Mouse (Mus musculus) gastrocnemius, postnatal 36 days (tissue): Measurements from ENCODE around the gene Snx29. TPM values are rescaled to one million over a fixed set of nuclear protein-coding genes. Genes with fewer than 3 reads are reported as not detected.

Source experiments
- DNase-seq, 2 experiments: peaks; one replicate each; pipeline ENCODE4 v3.0.0; 2022
- intact Hi-C: fragments of 180-260 bp; cut with DNase I; formaldehyde crosslinking; loops from one replicate; pipeline ENCODE4 v1.15.1; 2025
- total RNA-seq, 2 experiments: library from RNA; stranded (reverse); gene quantifications; 2 replicates each; pipeline ENCODE4 v1.2.3; 2021

Snx29 gene
- total RNA-seq, 2 experiments from 2014 or later, result 7.8 to 10.7 TPM

- DNase-seq, result no peak
These were observed 299.0 kb downstream of the Snx29 start for GRCm38 (mm10) chr16:11621664-11622063.

GRCm38 (mm10) chr16:11623032-11623431, 300.3 kb downstream of the Snx29 start:
- DNase-seq, result no peak
- intact Hi-C loops, result no loop called here

More at GRCm38 (mm10) chr16:11621664-11622063, 299.0 kb downstream of the Snx29 start:
- intact Hi-C loops, result no loop called here

- intact Hi-C loops, result no loop called here
- no peak for DNase-seq
These were observed 301.4 kb downstream of the Snx29 start for GRCm38 (mm10) chr16:11624121-11624520.

DNA sequence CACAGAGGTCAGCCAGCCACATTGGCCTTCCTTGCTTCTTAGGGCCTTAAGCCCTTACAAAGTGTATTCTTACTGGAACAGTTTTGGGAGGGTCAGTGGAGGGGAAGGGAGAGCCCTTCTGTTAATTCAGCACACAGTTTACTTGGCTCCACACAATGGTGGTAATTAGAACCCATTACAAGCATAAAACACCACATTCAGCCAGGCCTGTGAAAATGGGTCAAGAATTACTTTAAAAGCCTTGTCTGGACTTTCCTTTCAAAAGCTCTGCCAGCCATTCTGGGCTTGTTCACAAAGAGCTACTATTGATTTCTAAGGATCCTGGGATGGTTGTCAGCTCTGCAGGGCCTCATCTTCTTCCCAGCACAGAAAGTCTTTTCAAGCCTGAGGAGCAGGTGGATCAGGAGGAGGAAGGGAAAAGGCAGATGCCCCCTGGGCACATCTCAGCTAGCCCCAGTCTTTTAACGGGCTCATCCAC, 303.3 kb downstream of the Snx29 start:
- intact Hi-C loops, result no loop called here
- no peak for DNase-seq

DNA sequence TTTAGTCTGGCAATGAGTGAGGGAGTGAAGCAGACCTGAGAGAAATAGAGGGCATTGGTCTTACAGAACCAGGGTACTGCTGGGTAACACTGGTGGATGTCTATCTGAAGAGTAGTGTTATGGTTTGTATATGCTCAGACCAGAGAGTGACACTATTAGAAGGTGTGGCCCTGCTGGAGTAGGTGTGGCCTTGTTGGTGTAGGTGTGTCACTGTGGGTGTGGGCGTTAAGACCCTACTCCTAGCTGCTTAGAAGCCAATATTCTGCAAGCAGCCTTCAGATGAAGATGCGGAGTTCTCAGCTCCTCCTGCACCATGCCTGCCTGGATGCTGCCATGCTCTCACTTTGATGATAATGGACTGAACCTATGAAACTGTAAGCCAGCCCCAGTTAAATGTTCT, 303.9 kb downstream of the Snx29 start:
- intact Hi-C loops, result no loop called here
- DNase-seq, result no peak

GRCm38 (mm10) chr16:11627866-11628638, 305.3 kb downstream of the Snx29 start:
- intact Hi-C loops, result no loop called here

GRCm38 (mm10) chr16:11629704-11630103, 307.0 kb downstream of the Snx29 start:
- intact Hi-C loops, result no loop called here

More at GRCm38 (mm10) chr16:11627866-11628638, 305.3 kb downstream of the Snx29 start:
- DNase-seq, result no peak

GRCm38 (mm10) chr16:11630489-11630888, 307.8 kb downstream of the Snx29 start:
- no peak for DNase-seq
- intact Hi-C loops, result no loop called here

More at GRCm38 (mm10) chr16:11629704-11630103, 307.0 kb downstream of the Snx29 start:
- no peak for DNase-seq

DNA sequence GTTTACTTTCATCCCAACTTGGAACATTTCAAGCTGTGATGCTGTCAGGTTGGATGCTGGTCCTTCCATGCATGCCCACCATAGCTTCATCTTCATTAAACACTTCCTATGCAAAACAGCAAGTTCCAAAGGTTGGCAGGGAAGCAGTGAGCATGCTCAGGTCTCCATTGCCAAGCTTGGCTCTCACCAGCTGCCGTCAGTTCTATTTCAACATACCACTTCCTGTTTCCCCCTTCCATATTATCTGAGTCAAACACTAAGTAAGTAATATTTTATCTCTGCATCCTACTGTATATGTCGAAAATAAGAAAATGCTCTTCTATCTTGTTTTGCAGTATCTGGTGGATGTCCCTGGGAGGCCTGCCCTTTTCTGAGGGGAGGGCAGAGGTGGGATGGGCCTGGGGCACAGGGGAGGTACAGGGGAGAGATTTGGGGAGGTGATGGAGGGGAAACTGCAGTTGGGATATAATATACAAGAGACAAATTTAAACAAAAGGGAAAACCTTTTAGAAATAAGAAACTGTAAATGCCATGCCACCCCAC, 309.6 kb downstream of the Snx29 start:
- intact Hi-C loops, result no loop called here
- DNase-seq, result no peak

- no peak for DNase-seq
These were observed 313.6 kb downstream of the Snx29 start for GRCm38 (mm10) chr16:11636196-11636733.

GRCm38 (mm10) chr16:11636902-11637301, 314.2 kb downstream of the Snx29 start:
- no peak for DNase-seq
- intact Hi-C loops, result no loop called here

More at GRCm38 (mm10) chr16:11636196-11636733, 313.6 kb downstream of the Snx29 start:
- intact Hi-C loops, result no loop called here

- no peak for DNase-seq
- intact Hi-C loops, result no loop called here
These were observed 315.1 kb downstream of the Snx29 start for GRCm38 (mm10) chr16:11637794-11638193.

DNA sequence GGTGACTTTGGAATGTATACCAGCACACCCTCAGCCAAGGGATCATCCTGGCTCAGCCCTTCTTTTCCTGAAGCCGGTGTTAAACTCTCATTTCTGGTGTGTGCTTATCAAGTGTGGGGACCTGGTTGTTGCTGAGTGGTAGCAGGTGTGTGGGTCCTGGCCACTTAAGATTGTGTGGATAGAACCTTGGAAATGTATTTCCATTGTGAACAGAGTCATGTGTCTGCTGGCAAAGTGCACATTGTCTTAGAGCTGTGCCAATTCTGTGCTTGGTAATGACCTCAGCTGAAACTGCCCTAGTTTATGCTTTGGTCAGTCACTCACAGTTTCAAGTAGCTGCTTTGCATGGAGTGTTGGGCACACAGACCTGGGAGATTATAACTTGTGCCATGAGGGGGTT, 316.0 kb downstream of the Snx29 start:
- intact Hi-C loops, result no loop called here
- DNase-seq, result no peak

GRCm38 (mm10) chr16:11639936-11640335, 317.2 kb downstream of the Snx29 start:
- DNase-seq, result no peak
- intact Hi-C loops, result no loop called here

DNA sequence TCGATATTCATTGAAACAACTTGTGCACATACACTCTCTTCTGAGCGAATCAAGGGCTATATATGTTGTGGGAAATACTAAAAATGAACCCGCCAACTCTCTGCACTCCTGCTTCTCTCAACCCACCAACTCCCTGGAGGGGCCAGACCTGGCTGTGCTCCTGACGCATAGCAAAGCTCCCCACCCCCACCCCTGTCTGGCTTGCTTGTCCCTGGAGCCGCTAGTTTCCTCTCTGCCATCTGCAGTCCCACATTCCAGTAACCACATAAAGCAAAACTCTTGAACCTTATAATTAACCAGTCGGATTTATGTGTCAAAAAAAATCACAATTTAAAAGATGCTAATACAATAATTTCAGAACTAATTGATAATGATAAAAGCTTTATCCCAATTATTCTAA, 320.9 kb downstream of the Snx29 start:
- intact Hi-C loops, result no loop called here
- no peak for DNase-seq

DNA sequence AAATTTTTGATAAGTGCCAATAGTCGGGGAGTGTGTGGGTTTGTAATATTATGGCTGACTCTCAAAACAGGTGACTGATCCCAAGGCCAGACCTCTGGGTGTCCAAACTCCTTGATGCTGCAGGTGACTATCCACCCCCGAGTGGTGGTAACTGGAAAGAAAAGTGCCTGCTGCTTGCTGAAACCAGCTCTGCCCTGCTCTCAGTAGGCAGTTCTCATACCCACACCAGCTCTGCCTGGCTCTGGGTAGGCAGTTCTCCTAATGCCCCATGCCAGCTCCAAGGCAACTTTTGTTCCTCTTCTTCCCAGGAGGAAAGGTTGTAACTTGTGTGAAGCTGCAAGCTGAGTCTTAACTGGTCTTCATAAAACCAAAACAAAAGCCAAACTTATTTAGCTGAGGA, 321.7 kb downstream of the Snx29 start:
- intact Hi-C loops, result no loop called here
- DNase-seq, result no peak

DNA sequence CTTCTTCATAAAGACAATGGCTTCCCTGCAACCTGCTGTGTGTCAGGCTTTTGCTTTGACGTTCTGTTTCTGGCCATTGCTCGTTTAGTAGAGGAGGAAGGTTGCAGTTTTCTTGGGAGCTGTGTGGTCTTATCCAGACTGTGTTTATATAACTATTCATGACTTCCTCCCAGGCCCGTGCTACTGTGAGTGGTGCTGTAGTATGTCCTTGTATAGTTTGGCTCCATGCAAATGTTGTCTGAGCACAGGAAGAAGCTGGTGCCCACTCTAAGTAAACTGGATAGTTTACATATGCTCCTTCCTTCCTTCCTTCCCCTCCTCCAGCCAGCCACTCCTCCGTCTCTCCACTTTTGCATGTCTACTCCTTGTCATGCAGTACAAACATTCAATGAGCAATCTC, 323.0 kb downstream of the Snx29 start:
- no peak for DNase-seq
- intact Hi-C loops, result no loop called here

DNA sequence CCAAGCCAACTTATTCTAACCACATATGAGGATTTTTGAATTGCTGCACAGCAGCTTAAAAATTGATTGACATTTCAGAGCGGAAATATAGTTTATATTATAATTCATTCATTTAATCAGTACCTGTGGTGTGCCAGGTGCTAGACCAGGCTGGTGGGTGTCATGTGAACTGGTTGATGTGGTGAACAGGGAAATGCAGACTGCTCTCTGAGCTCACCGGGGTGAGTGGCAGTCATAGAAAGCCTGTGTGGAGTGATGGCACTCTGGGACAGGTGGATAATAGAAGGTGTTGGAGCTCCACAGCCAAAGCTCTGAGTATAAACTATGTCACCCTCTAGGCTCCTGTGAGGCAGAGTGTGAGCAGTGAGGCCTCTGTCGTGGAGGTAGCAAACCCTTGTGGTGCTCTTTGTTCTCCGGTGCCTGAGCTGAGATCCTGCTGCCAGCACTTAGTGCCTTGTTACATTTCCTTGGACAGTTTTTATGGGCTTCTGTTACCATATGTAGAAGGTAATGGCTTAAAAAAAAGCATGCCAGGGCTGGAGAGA, 324.1 kb downstream of the Snx29 start:
- intact Hi-C loops, result no loop called here
- DNase-seq, result no peak

GRCm38 (mm10) chr16:11648169-11648688, 325.5 kb downstream of the Snx29 start:
- no peak for DNase-seq
- intact Hi-C loops, result no loop called here

GRCm38 (mm10) chr16:11652686-11653366, 330.1 kb downstream of the Snx29 start:
- intact Hi-C loops, result no loop called here
- DNase-seq, result no peak

DNA sequence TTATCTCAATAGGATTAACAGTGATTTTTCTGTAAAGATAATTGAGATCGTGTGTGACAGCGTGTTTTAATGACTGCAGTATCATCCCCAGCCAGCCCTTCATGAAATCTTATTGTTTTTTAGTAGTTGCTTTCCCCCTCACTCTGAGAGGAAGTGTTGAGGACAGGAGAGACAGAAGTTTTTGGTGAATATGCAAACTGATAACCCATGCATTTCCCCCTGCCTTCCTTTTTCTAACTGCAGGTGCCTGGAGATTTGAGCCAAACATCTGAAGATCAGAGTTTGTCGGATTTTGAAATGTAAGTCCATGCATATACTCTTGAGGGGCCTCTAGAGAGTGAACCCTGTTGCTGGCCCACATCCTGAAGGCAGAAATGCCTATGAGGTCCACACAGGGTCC, 333.2 kb downstream of the Snx29 start:
- no peak for DNase-seq
- intact Hi-C loops, result no loop called here
